31 mouse cellular contexts compared by ENCODE assay signal in genomic region chr1:83116447-83117137, GRCm38 (mm10). TPM values are rescaled to one million over a fixed set of nuclear protein-coding genes. Genes with fewer than 3 reads are reported as not detected.
DNase-seq lines count a peak whose midpoint lies in the region; ATAC-seq and TF ChIP-seq lines count a peak whose summit lies in the region.
"Had no signal": no experiment of that assay in that cellular context is flagged by ENCODE, and none has a peak within 500 bp of the region (broad histone marks: within the 10 kb centered on the region; RNA-seq: fewer than 3 reads in every experiment).

Ccl20 (plus strand) TSS chr1:83116766.

- 23% methylated on average over 8 of the region's 8 CpGs for WGBS in stomach, embryonic 15.5 days
- WGBS in heart, adult 2 months: 36% methylated on average over 8 of the region's 8 CpGs

- peaks cover 12% of the 10 kb centered on the region in 2 experiments; a peak in 3 of 4 replicates for H3K4me1 ChIP-seq in CH12.LX (ENCODE audit: control insufficient read depth in 1 of 2, insufficient read depth in 2 of 2)
- no peaks in the 10 kb centered on the region for H3K4me1 ChIP-seq in stomach, embryonic 15.5 days
- H3K4me1 ChIP-seq in heart, adult 2 months (ENCODE audit: control insufficient read depth, insufficient read depth, low read length): peaks cover 1% of the 10 kb centered on the region; the same call in 1 of the 2 replicates
- H3K4me1 ChIP-seq: embryonic facial prominence, embryonic 15.5 days; hindbrain, embryonic 12.5 days; limb, embryonic 12.5 days; megakaryocyte, embryonic 14.5 days; midbrain, embryonic 13.5 days; neural tube, embryonic 12.5 days had no signal

- H3K4me2 ChIP-seq in CH12.LX (ENCODE audit: insufficient read depth, low read depth, poor library complexity, severe bottlenecking): peak within 1 kb of the TSS; percentile 32; the same call in 1 of the 2 replicates
- H3K4me2 ChIP-seq in stomach, embryonic 15.5 days: no peak within 1 kb of the TSS
- H3K4me2 ChIP-seq: embryonic facial prominence, embryonic 15.5 days; heart, embryonic 12.5 days; hindbrain, embryonic 12.5 days; limb, embryonic 12.5 days; liver, embryonic 11.5 days; midbrain, embryonic 13.5 days; neural tube, embryonic 12.5 days had no signal

- dilution Hi-C loops in CH12.LX (cut with MboI; ENCODE audit: extremely low pct_ligation_motif_present, extremely low pct_unique_long_range_greater_than_20kb, low sequenced_read_pairs): no loop called here

- no peaks in the 10 kb centered on the region for H3K36me3 ChIP-seq in CH12.LX (replicated peaks in 1 of 2; ENCODE audit: control insufficient read depth in 1 of 2, insufficient read depth in 1 of 2, low read length in 1 of 2)
- H3K36me3 ChIP-seq in stomach, embryonic 15.5 days: no peaks in the 10 kb centered on the region
- no peaks in the 10 kb centered on the region for H3K36me3 ChIP-seq in heart, adult 2 months (ENCODE audit: control insufficient read depth, insufficient read depth, low read length)
- H3K36me3 ChIP-seq: embryonic facial prominence, embryonic 15.5 days; heart, embryonic 12.5 days; hindbrain, embryonic 12.5 days; limb, embryonic 12.5 days; midbrain, embryonic 13.5 days; neural tube, embryonic 12.5 days had no signal

- no peak for TF ChIP-seq RAD21 in CH12.LX (IDR thresholded peaks at IDR 0.05; ENCODE audit: low read depth, low read length)

- no peak for ATAC-seq in inflammation-experienced regulatory T-cells, adult 6 months
- ATAC-seq in stomach, embryonic 15.5 days (ENCODE audit: insufficient read depth, low FRiP score, low read depth): peak; percentile 57
- ATAC-seq: forebrain, embryonic 16.5 days; liver, postnatal 0 days; midbrain, embryonic 13.5 days had no signal

- no peak within 1 kb of the TSS for H3K27ac ChIP-seq in CH12.LX (ENCODE audit: insufficient read depth, low read depth)
- H3K27ac ChIP-seq in stomach, embryonic 15.5 days: peak within 1 kb of the TSS; percentile 21; the same call in 1 of the 2 replicates
- no peak within 1 kb of the TSS for H3K27ac ChIP-seq in heart, adult 2 months
- H3K27ac ChIP-seq: embryonic facial prominence, embryonic 15.5 days; hindbrain, embryonic 12.5 days; limb, embryonic 12.5 days; midbrain, embryonic 13.5 days; neural tube, embryonic 12.5 days had no signal

- no peaks in the 10 kb centered on the region for H3K79me2 ChIP-seq in CH12.LX (replicated peaks; ENCODE audit: control insufficient read depth, extremely low read depth, insufficient read depth, poor library complexity, severe bottlenecking)
- no peaks in the 10 kb centered on the region for H3K79me2 ChIP-seq in heart, adult 2 months (replicated peaks; ENCODE audit: control insufficient read depth, insufficient read depth, low read length)

- TF ChIP-seq CTCF in CH12.LX (conservative IDR thresholded peaks at IDR 0.05 in 1 of 2, IDR thresholded peaks at IDR 0.05 in 1 of 2; ENCODE audit: low read depth in 2 of 2, low read length in 2 of 2): no peak
- TF ChIP-seq CTCF in heart, adult 2 months (IDR thresholded peaks at IDR 0.05): no peak

- no peak for TF ChIP-seq POLR2A in CH12.LX (IDR thresholded peaks at IDR 0.05; ENCODE audit: low read depth, low read length)
- no peak for TF ChIP-seq POLR2A in heart, adult 2 months (IDR thresholded peaks at IDR 0.05; ENCODE audit: insufficient read depth, low read depth, low read length)

- DNase-seq in 3T3-L1 (ENCODE audit: low read depth, low spot score) (peak; percentile 22), CH12.LX (ENCODE audit: extremely low read depth) (no peak)
- DNase-seq in layer of hippocampus, adult 11-12 months (ENCODE audit: low spot score): no peak
- DNase-seq in layer of hippocampus, postnatal 10 days (ENCODE audit: low spot score in 2 of 2): no peak
- no peak for DNase-seq in heart, adult 2 months
- DNase-seq: adrenal gland, adult 2 months; cerebellum, adult 11 months; cerebellum, adult 9-11 months; gastrocnemius, postnatal 14 days; heart, adult 11 months; heart, postnatal 10 days; kidney, adult 9 months; liver, postnatal 0 days; right cerebral cortex, postnatal 25 days; thymus, adult 18-20 months had no signal

- intact Hi-C loops in heart, adult 2 months (cut with DNase I): no loop called here

- no peak within 1 kb of the TSS for H3K4me3 ChIP-seq in CH12.LX (replicated peaks in 1 of 3; ENCODE audit: low read depth in 2 of 3, low read length in 2 of 3, poor library complexity in 1 of 3)
- H3K4me3 ChIP-seq in stomach, embryonic 15.5 days (replicated peaks): no peak within 1 kb of the TSS
- H3K4me3 ChIP-seq in heart, adult 2 months: no peak within 1 kb of the TSS
- H3K4me3 ChIP-seq: embryonic facial prominence, embryonic 15.5 days; heart, embryonic 12.5 days; hindbrain, embryonic 12.5 days; limb, embryonic 12.5 days; megakaryocyte, embryonic 14.5 days; midbrain, embryonic 13.5 days; neural tube, embryonic 12.5 days had no signal

- no peak for TF ChIP-seq EP300 in CH12.LX (IDR thresholded peaks at IDR 0.05; ENCODE audit: low read length)
- no peak for TF ChIP-seq EP300 in heart, adult 2 months (IDR thresholded peaks at IDR 0.05; ENCODE audit: insufficient read depth, low read depth, low read length)

- no peaks in the 10 kb centered on the region for H3K27me3 ChIP-seq in CH12.LX (replicated peaks)
- no peaks in the 10 kb centered on the region for H3K27me3 ChIP-seq in stomach, embryonic 15.5 days (replicated peaks)
- no peaks in the 10 kb centered on the region for H3K27me3 ChIP-seq in heart, adult 2 months (ENCODE audit: control insufficient read depth, insufficient read depth, low read length)
- H3K27me3 ChIP-seq: embryonic facial prominence, embryonic 15.5 days; heart, embryonic 12.5 days; hindbrain, embryonic 12.5 days; limb, embryonic 12.5 days; megakaryocyte, embryonic 14.5 days; midbrain, embryonic 13.5 days; neural tube, embryonic 12.5 days had no signal

- in situ Hi-C loops in CH12.LX (cut with MboI; ENCODE audit: low pct_ligation_motif_present, low pct_unique_long_range_greater_than_20kb, low sequenced_read_pairs): no loop called here

- H3K9ac ChIP-seq in CH12.LX (ENCODE audit: insufficient read depth, low read depth): no peak within 1 kb of the TSS
- no peak within 1 kb of the TSS for H3K9ac ChIP-seq in stomach, embryonic 15.5 days
- no peak within 1 kb of the TSS for H3K9ac ChIP-seq in heart, adult 2 months (ENCODE audit: low read depth, low read length)
- H3K9ac ChIP-seq: embryonic facial prominence, embryonic 15.5 days; heart, embryonic 12.5 days; hindbrain, embryonic 12.5 days; limb, embryonic 12.5 days; liver, postnatal 0 days; midbrain, embryonic 13.5 days; neural tube, embryonic 12.5 days had no signal

- H3K9me3 ChIP-seq in CH12.LX (replicated peaks; ENCODE audit: low read length): no peaks in the 10 kb centered on the region
- H3K9me3 ChIP-seq in stomach, embryonic 15.5 days: no peaks in the 10 kb centered on the region
- H3K9me3 ChIP-seq: embryonic facial prominence, embryonic 15.5 days; heart, embryonic 12.5 days; hindbrain, embryonic 12.5 days; limb, embryonic 12.5 days; megakaryocyte, embryonic 14.5 days; midbrain, embryonic 13.5 days; neural tube, embryonic 12.5 days had no signal

TF ChIP-seq in CH12.LX, 34 proteins besides CTCF, POLR2A, EP300 and RAD21:
- no peak for TF ChIP-seq RCOR1 (conservative IDR thresholded peaks at IDR 0.05; ENCODE audit: low read depth, low read length)
- no peak for TF ChIP-seq CHD2 (IDR thresholded peaks at IDR 0.05; ENCODE audit: low read length)
- no peak for TF ChIP-seq NRF1 (IDR thresholded peaks at IDR 0.05; ENCODE audit: low read depth, low read length)
- TF ChIP-seq USF2 (conservative IDR thresholded peaks at IDR 0.05; ENCODE audit: low read depth, low read length): no peak
- TF ChIP-seq MXI1 (IDR thresholded peaks at IDR 0.05; ENCODE audit: low read depth, low read length): no peak
- no peak for TF ChIP-seq NELFE (IDR thresholded peaks at IDR 0.05; ENCODE audit: low read depth, low read length)
- TF ChIP-seq SIN3A (IDR thresholded peaks at IDR 0.05; ENCODE audit: low read length): no peak
- no peak for TF ChIP-seq TCF12 (IDR thresholded peaks at IDR 0.05; ENCODE audit: low read depth, low read length)
- no peak for TF ChIP-seq UBTF (IDR thresholded peaks at IDR 0.05; ENCODE audit: low read depth, low read length)
- no peak for TF ChIP-seq MAFK (IDR thresholded peaks at IDR 0.05; ENCODE audit: insufficient replicate concordance, low read length)
- TF ChIP-seq SMC3 (IDR thresholded peaks at IDR 0.05; ENCODE audit: low read depth, low read length): no peak; the same call in 1 of the 2 replicates
- no peak for TF ChIP-seq ZKSCAN1 (IDR thresholded peaks at IDR 0.05; ENCODE audit: borderline replicate concordance, low read depth, low read length)
- no peak for TF ChIP-seq ETS1 (conservative IDR thresholded peaks at IDR 0.05; ENCODE audit: low read depth, low read length)
- TF ChIP-seq MAX (IDR thresholded peaks at IDR 0.05; ENCODE audit: low read length): no peak

RNA-seq across cellular contexts. Expression of gene Ccl20, which starts in this region (rescaled TPM):
- 0.42 and 3.4 TPM in 2 replicates for total RNA-seq in CH12.LX (2012; rRNA removed)
- 0.32 and 0.34 TPM in 2 replicates for total RNA-seq in CH12.LX (2014; rRNA removed)
- not detected in 2 replicates for polyA plus RNA-seq in CH12.LX (2012; ENCODE audit: insufficient read length, low read depth)
- 10 to 100 TPM in 2 of 3 experiments, 1 to 10 TPM in 1; 1.1 to 29.5 (median 11.3) TPM for polyA plus RNA-seq in inflammation-experienced regulatory T-cells, adult 6 months (2017; shearing (Covaris generic))
- polyA plus RNA-seq in stomach, embryonic 15.5 days (2015; fragmentation: Nextera tagmentation; extraction: Ambion mirVana): 7.2 and 8.6 TPM in 2 replicates
- total RNA-seq in layer of hippocampus, postnatal 10 days (2021): not detected
- not detected for total RNA-seq in heart, adult 2 months (2021)
- polyA plus RNA-seq in heart, adult 2 months (2012; rRNA removed): 0.20 TPM in 1 of 2 replicates, not detected in the other
- total RNA-seq: adrenal gland, adult 2 months; adrenal gland, postnatal 4 days; common myeloid progenitor, adult 5-6 weeks; gastrocnemius, postnatal 14 days; heart, postnatal 10 days; layer of hippocampus, postnatal 25 days; left cerebral cortex, postnatal 14 days had no signal
- polyA plus RNA-seq: adrenal gland, adult 2 months; forebrain, embryonic 16.5 days; hindbrain, embryonic 12.5 days; limb, embryonic 12.5 days; liver, postnatal 0 days; midbrain, embryonic 13.5 days; neural tube, embryonic 12.5 days; spleen, adult 2 months had no signal
